Mouse (Mus musculus): ENCODE results near the gene Fgd2.

Fgd2 gene

GRCm38 (mm10) chr17:29396821-29397242 lies 36.1 kb downstream of the Fgd2 start:
- no peak for DNase-seq (ENCODE audit: extremely low read depth, low read depth, low spot score)

DNA sequence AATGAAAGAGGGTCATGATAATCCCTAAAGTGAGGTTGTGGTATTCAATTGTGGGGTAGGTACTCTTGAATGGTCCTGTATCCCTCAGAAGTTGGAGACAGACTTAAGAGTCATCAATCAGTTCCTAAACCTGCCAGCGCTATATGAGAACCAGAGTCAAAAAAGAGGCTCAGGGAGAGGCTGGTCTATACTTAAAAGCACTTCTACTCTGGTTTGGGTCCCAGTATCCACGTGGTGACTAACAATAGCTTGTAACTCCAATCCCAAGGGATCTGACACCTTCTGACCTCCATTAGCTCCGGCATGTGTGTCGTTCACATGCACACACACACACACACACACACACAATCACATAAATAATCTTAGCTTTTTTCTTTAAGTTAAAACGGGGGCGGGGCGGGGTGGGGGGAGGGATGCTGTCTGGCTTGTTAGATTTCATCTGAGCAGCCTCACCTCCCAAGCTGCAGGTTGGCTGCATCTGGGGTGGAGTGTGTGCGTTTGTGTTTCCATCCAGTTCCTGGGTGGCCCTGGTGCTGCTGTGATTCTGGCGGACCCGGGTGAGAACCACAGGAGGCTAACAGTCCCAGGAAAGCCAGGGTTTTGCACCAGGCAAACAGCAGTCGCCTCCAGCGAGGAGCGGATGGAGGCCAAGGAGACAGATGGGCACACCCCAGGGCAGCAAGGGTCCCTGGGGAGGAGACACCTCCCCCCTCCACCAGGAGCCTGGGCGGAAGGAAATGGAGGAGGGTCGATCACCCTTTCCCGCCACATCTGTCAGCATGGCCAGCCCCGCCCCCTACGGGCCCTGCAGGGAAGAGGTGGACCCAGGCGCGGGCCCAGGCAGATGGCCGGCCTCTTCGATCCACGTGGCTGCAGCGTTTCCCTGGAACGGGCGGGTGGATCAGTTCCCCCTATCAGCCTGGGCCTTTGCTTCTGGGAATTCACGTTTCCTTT lies 37.0 kb downstream of the Fgd2 start:
- DNase-seq (ENCODE audit: extremely low read depth, low read depth, low spot score): no peak

DNA sequence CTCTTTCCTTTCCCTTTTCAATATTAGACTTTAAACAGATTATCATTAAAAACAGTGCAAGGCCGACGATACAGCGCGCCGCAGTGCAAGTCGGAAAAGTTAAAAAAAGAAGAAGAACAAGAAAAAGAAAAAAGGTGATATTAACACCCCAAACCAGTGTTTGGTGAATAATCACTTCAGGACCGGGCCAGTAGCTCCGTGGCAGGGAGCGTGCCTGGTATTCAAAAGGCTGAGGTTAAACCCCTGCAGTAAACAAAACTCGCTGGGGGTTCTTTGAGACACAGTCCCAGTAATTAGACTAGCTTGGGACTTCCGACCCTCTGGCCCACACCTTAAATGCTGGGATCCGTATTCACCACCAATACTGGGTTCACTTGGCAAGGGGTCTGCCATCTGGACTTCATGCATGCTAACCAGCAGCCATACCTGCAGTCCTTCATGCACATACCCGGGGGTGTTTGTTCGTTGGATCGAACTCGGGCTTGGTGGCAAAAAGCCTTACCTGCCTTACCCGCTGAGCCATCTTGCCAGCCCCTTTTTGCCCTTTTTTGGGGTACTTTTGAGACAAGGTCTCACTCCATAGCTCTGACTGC lies 37.8 kb downstream of the Fgd2 start:
- no peak for DNase-seq (ENCODE audit: extremely low read depth, low read depth, low spot score)

- no peak for DNase-seq (ENCODE audit: extremely low read depth, low read depth, low spot score)
These were observed 38.7 kb downstream of the Fgd2 start for GRCm38 (mm10) chr17:29399241-29399910.

DNA sequence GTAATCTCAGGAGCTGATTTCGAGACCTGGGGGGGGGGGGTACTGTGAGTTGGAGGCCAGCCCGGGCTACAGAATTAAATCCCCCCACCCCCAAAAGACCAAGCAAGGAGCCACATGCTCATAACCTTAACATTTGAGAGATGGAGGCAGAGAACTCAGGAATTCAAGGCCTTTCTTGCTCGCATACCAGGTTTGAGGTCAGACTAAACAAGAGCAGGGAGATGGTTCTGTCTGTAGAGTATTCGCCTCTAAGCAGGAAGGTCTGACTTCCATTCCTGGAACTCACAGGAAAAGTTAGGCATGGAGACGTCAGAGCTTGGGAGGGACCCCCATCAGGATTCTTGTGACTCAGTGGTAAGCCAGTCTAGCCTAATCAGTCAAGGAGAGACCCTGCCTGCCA lies 39.3 kb downstream of the Fgd2 start:
- DNase-seq (ENCODE audit: extremely low read depth, low read depth, low spot score): no peak

DNA sequence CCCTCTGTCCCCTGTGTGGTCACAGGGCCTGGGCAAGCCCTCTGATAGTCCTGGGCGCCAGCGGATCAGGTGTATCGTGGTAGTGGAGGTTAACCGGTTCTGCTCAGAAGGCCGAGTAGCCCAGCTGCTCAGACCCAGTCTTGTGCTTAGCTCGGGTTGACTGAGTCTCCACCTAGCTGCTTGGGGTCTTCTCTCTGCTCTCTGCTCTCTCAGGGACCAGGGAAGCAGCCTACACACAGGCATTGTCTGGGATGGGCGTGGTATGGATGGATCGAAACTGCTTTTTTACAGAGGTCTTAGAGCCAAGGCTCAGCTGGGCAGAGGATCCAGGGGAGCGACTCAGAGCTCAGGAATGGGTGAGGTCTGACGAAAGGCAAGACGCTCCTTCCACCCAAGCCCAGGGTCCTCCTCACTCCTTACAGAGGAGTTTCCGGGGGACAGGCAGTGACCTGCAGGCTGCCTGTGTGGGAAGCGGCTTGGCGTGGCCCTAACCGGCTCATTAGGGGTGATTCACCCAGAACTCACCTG lies 41.1 kb downstream of the Fgd2 start:
- no peak for DNase-seq (ENCODE audit: extremely low read depth, low read depth, low spot score)

- DNase-seq (ENCODE audit: extremely low read depth, low read depth, low spot score): no peak
These were observed 42.5 kb downstream of the Fgd2 start for GRCm38 (mm10) chr17:29403179-29403578.

GRCm38 (mm10) chr17:29405501-29405900 lies 44.8 kb downstream of the Fgd2 start:
- no peak for DNase-seq (ENCODE audit: extremely low read depth, low read depth, low spot score)

DNA sequence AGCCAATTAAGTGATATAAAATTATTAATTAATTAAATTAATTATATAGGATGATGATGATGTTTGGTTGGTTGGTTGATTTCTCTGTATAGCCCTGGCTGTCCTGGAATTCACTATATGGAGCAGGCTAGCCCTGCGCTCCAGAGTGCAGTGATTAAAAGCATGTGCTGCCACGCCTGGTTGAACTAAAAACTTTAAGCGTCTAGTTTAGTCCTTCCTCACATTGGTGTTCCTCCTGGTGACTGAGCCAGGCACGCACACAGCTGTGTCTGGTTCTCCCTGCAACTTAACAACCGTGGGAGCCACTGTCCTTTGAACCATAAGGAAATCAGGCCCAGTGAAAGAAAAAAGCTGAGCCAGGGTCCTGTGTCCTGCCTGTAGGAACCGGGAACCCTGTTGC lies 45.4 kb downstream of the Fgd2 start:
- DNase-seq (ENCODE audit: extremely low read depth, low read depth, low spot score): no peak

GRCm38 (mm10) chr17:29407405-29407804 lies 46.7 kb downstream of the Fgd2 start:
- DNase-seq (ENCODE audit: extremely low read depth, low read depth, low spot score): no peak

DNA sequence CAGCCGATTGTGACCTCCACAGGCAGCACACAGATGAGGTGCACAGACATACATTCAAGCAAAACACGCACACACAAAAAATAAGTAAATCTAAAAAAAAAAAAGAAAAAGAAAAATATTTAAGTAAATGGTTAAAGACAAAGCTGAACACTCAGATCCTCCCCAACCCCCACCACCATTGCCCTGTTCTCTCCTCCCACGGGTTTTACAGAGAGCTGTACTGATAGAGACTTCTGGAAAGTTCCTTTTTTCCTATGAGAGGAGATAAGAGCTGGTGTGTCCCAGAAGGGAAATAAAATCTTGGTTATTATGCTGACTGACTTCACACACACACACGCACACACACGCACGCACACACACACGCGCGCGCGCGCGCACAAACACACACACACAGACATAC lies 47.6 kb downstream of the Fgd2 start:
- DNase-seq (ENCODE audit: extremely low read depth, low read depth, low spot score): no peak

DNA sequence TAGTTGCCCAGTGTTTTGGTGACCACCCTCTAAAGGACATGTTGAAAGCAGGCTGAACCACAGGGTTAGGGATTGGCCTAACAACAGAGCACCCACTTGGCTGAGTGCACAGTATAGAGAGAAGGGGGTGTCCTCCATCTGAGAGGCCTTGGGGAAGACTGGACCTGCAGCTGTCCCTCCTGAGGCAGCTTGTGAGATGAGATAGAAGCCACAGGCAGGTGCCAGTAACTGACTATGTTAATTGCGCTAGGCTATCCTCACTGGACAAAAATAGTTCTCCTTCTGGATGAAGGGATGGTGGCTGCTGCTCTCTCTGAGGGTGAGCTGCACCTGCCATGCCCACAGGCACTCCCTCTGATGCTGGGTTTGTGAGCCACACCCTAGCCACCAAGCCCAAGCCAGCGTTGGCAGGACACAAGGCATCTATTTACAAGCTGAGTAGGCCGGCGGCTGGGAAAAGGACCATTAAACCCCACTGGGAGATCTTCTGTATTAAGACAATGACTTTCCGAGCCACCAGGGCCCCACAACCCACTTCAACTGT lies 49.2 kb downstream of the Fgd2 start:
- DNase-seq (ENCODE audit: extremely low read depth, low read depth, low spot score): no peak

DNA sequence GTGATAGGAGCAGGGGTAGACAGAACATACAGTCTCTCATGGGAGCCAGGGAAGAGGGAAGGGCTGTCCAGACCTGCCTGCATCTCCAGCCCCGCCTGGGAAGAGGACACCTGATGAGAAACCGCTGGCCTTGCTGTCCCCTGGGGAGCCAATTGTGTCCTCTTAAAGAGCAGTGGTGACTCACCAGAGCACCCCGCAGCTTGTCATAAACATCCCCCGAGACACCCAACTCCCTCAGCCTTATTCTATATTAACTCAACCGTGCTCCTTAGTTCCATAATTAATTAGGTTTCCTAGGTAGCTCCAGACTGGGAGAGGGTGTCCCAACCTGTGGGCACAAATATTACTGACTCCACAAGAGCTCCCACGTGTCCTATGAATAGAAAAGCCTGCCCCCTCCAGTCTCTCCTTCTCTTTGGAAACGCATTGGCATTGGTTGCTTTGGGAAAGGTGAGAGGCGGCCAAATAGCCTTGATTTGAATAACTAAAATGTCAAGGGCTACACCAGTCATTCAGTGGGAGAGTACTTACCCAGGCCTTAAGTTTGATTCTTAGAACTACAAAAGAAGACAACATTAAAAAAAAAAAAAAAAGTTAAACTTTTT lies 51.2 kb downstream of the Fgd2 start:
- DNase-seq (ENCODE audit: extremely low read depth, low read depth, low spot score): no peak

DNA sequence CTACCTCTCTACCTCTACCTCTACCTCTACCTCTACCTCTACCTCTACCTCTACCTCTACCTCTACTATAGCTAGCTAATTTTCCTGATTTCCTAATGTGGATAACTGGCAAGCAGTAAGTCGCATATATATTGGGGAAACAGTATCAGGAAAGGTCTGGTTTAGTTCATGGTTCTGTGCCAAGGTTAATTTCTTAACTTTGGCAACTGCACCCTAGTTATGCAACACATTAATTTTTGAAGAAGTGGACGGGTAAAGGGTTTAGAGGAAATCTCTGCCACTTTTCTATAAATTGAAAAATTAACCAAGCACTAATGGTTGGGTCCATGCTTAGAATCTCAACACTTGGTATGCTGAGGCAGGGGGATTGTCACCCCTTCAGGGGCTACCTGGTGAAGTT lies 53.9 kb downstream of the Fgd2 start:
- DNase-seq (ENCODE audit: extremely low read depth, low read depth, low spot score): peak; percentile 45

DNA sequence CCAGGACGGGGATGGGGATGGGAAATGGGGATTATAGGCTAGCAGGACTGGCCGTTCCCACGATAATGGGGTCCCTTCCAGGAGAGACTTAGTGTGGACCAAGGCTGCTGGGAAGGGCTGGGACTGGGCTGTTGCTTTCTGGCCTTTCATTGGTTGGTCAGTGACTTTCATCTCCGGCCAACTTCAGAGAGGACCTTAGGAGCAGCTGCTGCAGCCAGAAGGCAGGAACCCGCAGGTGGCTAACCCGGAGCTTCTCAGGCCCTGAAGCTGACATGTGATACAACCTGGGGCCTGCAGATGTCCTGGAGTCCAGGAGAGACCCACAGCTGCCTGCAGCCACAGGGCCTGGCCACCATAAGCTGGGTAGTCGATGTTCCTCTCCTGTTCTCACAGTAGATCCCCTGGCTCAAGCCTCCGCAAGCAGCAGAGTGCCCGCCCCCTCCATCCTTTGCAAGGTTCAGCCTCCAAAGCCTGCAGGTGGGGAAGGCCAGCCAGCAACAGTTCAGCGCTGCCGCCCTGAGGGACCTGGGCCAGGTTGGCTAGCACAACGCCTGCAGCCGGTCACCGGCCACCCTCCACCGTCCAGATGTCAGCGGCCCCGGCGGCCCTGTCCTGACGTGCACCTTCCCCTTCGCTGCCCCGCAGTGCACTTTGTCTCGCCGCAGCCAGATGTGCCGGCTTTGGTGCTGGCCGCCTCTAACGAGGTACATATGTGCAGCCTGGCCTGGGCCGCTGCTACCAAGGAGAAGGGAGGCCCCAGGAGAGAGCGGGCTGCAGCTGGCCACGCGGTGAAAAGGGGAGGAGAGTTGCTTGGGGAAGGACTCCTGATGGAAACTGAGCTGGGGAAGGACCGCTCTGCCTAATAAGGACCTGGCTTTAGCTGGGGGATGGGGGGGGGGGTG lies 55.3 kb downstream of the Fgd2 start:
- DNase-seq (ENCODE audit: extremely low read depth, low read depth, low spot score): no peak

DNA sequence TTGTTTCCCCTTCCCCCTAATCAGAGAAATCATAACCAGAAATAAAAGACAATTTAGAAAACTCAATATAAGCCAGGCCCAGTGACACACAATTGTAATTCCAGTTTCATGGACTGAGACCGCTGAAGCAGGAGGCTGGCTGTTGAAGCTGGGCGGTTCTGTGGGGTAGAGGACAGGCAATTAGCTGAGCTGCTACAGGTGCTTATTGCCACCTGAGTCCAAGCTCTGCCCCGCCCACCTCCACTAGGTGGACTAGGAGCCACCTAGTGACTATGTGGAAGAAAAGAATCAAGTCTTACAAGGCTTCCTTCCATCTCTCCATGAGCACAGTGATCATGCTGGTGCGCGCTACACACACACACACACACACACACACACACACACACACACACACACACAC lies 56.0 kb downstream of the Fgd2 start:
- DNase-seq (ENCODE audit: extremely low read depth, low read depth, low spot score): no peak

- no peak for DNase-seq (ENCODE audit: extremely low read depth, low read depth, low spot score)
These were observed 58.2 kb downstream of the Fgd2 start for GRCm38 (mm10) chr17:29418758-29419380.

DNA sequence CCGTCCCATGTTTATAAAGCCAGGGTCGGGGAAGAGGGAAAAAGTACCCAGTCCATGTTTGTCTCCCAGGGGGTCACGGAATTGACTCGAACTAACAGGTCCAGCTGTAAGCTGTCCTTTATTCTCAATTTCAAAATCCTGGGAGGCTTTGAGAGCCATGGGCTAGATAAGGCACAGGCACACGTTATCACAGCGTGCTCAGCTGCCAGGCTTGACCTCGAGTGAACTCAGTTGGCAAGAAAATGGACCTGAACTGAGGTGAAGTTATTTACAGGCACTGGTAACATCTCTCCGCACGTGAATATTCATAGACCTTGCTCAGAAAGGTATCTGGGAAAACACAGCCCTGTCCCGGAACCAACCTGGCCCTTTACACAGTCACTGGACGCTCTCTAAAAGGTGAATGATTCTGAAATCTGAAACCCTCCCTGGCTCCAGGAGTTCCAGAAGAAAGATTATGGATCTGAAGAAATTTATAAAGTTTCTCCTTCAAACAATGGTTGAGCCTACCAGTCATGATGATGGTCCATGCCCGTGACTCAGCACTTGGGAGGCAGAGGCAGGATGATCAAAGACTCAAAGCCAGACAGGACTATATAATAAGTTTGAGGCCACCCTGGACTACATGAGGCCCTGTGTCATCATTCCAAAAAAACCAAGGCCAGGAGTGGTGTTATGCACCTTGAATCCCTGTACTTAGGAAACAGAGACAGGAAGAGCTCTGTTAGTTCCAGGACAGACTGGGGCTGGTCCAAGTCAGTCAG lies 59.4 kb downstream of the Fgd2 start:
- DNase-seq (ENCODE audit: extremely low read depth, low read depth, low spot score): no peak

- no peak for DNase-seq (ENCODE audit: extremely low read depth, low read depth, low spot score)
These were observed 60.6 kb downstream of the Fgd2 start for GRCm38 (mm10) chr17:29421319-29421718.
